Mouse (Mus musculus): ENCODE results near the gene Tex33. TPM values are rescaled to one million over a fixed set of nuclear protein-coding genes. Genes with fewer than 3 reads are reported as not detected.
"Not testable (repeated sequence)": the region's sequence is repeated elsewhere in the genome, so short reads cannot be mapped to it uniquely, and the experiment has no call there.

Gene Tex33
- polyA plus RNA-seq, 1 experiment from 2014 or later = not detected

DNA sequence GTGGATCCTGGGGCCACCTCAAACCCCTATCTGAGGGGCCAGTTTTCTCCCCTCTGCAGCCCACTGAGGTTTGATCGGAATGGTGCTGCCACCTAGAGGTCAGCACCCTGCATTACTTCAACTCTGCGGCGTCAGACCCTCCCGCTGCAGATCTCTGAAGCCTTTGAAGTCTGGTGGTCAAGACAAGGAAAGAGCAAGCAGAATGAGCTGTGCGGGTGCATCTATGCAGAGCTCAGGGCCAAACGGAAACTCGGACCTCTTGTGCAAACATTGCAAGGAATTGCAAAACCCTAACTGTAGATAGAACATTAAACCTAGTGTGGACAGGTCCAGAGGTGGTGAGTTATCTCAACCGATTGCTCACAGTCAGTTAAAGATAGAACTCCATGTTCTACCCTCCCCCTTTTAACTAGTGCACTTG, 26.8 kb downstream of the Tex33 start:
- no peaks in the 10 kb centered on the region for H3K9me3 ChIP-seq
- no peak overlapping the region for H3K9ac ChIP-seq
- no peaks in the 10 kb centered on the region for H3K36me3 ChIP-seq
- no peaks in the 10 kb centered on the region for H3K4me1 ChIP-seq
- WGBS = 13% methylated on average over 8 of the region's 8 CpGs
- no peak overlapping the region for H3K4me3 ChIP-seq
- no peak overlapping the region for H3K4me2 ChIP-seq
- no peak overlapping the region for H3K27ac ChIP-seq
- peaks cover 37% of the 10 kb centered on the region for H3K27me3 ChIP-seq
- no peak for ATAC-seq (ENCODE audit: insufficient number of reproducible peaks, insufficient read depth, low FRiP score, low TSS enrichment, low read depth)

DNA sequence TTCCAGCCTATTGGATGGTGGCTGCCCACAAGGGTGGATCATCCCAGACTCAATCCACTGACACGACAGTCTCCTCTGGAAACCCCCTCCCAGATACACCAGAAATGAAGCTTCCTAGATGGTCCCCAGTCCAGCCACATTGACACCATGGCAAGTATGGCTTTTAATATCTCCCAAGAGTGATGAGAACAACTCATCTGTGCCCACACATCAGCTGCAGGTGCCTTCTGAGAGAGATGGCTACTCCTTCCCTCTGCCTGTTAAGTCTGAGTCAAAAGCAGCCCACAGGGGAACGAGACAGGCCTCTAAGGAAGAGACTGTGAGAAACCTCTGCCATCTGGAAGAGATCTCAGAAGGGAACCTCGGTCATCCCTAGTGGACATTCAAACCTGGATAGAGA, 27.9 kb downstream of the Tex33 start:
- Histone ChIP-seq H3K36me3 (no peaks in the 10 kb centered on the region), H3K4me3 (no peak overlapping the region), H3K9ac (no peak overlapping the region), H3K27me3 (peaks cover 37% of the 10 kb centered on the region), H3K4me2 (no peak overlapping the region), H3K4me1 (no peaks in the 10 kb centered on the region), H3K27ac (no peak overlapping the region), H3K9me3 (no peaks in the 10 kb centered on the region)
- 63% methylated on average over 3 of the region's 3 CpGs for WGBS
- no peak for ATAC-seq (ENCODE audit: insufficient number of reproducible peaks, insufficient read depth, low FRiP score, low TSS enrichment, low read depth)

DNA sequence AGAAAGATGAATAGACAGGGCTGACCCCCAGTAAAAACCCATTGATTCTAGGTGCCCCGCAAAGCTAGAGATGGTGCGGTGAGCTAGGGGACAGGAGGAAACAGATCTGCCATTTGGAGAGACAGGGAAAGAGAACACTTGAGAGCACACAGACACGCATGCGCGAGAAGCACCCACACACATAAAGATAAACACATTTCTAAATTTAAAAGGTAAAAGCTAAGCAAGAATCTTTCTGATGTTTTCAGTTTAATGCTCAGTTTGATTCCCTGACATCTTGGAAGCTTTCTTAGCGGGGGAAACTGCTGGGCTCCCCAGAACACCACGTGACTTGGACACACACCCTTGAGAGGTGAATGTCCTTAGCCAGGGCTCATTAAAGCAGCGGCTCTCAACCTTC, 28.8 kb downstream of the Tex33 start:
- peaks cover 37% of the 10 kb centered on the region for H3K27me3 ChIP-seq
- no peaks in the 10 kb centered on the region for H3K4me1 ChIP-seq
- H3K36me3 ChIP-seq = no peaks in the 10 kb centered on the region
- no peak overlapping the region for H3K4me2 ChIP-seq
- H3K9me3 ChIP-seq = 0 out of 2 replicates have a peak, but pooled peaks cover 5% of the 10 kb centered on the region
- ATAC-seq (ENCODE audit: insufficient number of reproducible peaks, insufficient read depth, low FRiP score, low TSS enrichment, low read depth) = no peak
- no peak overlapping the region for H3K9ac ChIP-seq
- 73% methylated on average over 8 of the region's 8 CpGs for WGBS
- H3K27ac ChIP-seq = no peak overlapping the region
- no peak overlapping the region for H3K4me3 ChIP-seq

DNA sequence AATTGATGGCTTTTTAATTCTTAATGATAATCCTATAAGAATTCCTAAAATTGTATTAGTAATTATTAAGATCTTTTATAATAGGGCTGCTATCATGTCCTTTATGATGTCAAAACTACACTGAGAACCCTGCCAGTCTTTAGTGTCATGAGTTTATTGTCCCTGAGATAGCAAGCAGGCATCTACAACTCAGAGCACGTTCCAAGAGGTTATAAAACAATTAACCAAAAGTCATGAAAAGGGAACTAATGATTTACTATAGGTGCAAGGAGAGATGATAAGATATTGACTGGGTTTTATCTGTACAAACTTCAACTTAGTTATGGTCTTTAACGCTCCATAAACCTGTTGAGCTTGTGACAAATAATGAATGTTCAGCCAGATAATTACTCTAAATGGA, 29.8 kb downstream of the Tex33 start:
- no peak for ATAC-seq (ENCODE audit: insufficient number of reproducible peaks, insufficient read depth, low FRiP score, low TSS enrichment, low read depth)
- Histone ChIP-seq H3K9ac (no peak overlapping the region), H3K27ac (no peak overlapping the region), H3K4me2 (no peak overlapping the region), H3K9me3 (0 out of 2 replicates have a peak, but pooled peaks cover 5% of the 10 kb centered on the region), H3K27me3 (peaks cover 37% of the 10 kb centered on the region), H3K4me1 (no peaks in the 10 kb centered on the region), H3K36me3 (no peaks in the 10 kb centered on the region), H3K4me3 (no peak overlapping the region)
- WGBS = 85% methylated on average over 2 of the region's 2 CpGs

DNA sequence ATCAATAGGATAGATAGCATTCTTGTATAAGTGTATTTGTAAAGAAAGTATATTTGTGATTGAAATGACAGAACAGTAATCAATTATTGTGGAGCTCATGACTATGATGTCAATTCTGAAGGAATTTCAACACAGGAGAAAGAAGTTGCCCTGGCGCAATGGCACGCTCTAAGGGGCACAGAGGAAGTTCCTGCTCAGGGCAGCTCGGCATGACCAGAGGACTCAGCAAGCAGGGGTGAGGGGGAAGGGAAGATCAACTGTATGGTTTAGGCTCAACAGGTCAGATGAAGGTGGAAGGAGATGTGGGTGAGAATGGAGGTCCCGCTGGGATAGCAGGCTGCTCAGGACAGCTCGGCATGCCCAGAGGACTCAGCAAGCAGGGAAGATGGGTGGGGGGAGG, 40.2 kb downstream of the Tex33 start:
- no peak for ATAC-seq (ENCODE audit: insufficient number of reproducible peaks, insufficient read depth, low FRiP score, low TSS enrichment, low read depth)
- H3K27ac ChIP-seq = no peak overlapping the region
- H3K4me1 ChIP-seq = 0 out of 2 replicates have a peak, but pooled peaks cover 6% of the 10 kb centered on the region
- H3K27me3 ChIP-seq = no peaks in the 10 kb centered on the region
- H3K36me3 ChIP-seq = no peaks in the 10 kb centered on the region
- H3K4me2 ChIP-seq = no peak overlapping the region
- H3K4me3 ChIP-seq = no peak overlapping the region
- no peak overlapping the region for H3K9ac ChIP-seq
- 78% methylated on average over 5 of the region's 5 CpGs for WGBS
- no peaks in the 10 kb centered on the region for H3K9me3 ChIP-seq

DNA sequence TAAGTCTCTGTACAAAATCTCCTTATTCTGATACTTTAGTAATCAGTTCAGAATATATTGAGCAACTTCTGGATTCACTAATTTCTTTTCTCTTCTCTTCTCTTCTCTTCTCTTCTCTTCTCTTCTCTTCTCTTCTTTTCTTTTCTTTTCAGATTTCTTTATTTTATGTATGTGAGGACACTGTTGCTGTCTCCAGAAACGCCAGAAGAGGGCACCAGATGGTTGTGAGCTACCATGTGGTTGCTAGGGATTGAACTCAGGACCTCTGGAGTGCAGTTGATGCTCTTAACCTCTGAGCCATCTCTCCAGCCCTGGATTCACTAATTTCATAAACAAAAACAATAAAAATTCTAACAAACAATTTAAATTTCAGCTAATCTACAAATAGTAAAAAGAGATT, 40.8 kb downstream of the Tex33 start:
- 0% methylated on average over 1 of the region's 1 CpGs for WGBS
- Histone ChIP-seq H3K36me3 (no peaks in the 10 kb centered on the region), H3K27me3 (no peaks in the 10 kb centered on the region), H3K9me3 (no peaks in the 10 kb centered on the region), H3K27ac (no peak overlapping the region), H3K4me1 (0 out of 2 replicates have a peak, but pooled peaks cover 6% of the 10 kb centered on the region), H3K4me3 (no peak overlapping the region), H3K4me2 (no peak overlapping the region), H3K9ac (no peak overlapping the region)
- ATAC-seq (ENCODE audit: insufficient number of reproducible peaks, insufficient read depth, low FRiP score, low TSS enrichment, low read depth) = no peak

DNA sequence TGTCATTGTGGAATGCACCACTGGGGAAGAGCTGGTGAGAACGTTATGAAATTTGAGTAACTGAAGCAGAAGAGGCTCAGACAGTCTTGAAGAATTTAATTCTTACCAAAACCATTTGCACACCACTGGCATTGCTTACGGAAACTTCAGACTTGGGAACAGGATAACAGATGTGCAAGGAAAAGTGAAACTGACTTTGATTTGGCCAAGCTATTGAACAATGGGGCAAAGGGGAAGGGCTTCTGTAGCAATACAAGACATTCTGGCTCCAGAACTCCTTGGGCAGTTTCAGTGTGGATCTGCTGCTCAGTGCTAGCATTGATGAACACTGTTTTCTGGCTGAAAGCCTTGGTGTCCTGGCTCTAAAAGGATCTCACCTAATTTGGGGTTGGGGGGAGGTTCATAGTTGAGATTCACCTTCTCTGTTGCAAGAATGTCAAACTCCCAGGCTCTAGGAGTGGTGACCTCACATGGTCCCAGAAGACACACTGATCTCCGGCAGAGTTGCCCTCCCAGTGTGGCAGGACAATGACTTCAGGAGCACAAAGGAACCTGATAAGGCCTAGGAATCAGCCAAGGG, 44.0 kb downstream of the Tex33 start:
- no peak overlapping the region for H3K9ac ChIP-seq
- no peak for ATAC-seq (ENCODE audit: insufficient number of reproducible peaks, insufficient read depth, low FRiP score, low TSS enrichment, low read depth)
- no peaks in the 10 kb centered on the region for H3K9me3 ChIP-seq
- H3K27me3 ChIP-seq = no peaks in the 10 kb centered on the region
- no peaks in the 10 kb centered on the region for H3K36me3 ChIP-seq
- H3K27ac ChIP-seq = no peak overlapping the region
- H3K4me2 ChIP-seq = no peak overlapping the region
- H3K4me3 ChIP-seq = no peak overlapping the region
- WGBS = 36% methylated on average over 3 of the region's 3 CpGs
- 0 out of 2 replicates have a peak, but pooled peaks cover 6% of the 10 kb centered on the region for H3K4me1 ChIP-seq

DNA sequence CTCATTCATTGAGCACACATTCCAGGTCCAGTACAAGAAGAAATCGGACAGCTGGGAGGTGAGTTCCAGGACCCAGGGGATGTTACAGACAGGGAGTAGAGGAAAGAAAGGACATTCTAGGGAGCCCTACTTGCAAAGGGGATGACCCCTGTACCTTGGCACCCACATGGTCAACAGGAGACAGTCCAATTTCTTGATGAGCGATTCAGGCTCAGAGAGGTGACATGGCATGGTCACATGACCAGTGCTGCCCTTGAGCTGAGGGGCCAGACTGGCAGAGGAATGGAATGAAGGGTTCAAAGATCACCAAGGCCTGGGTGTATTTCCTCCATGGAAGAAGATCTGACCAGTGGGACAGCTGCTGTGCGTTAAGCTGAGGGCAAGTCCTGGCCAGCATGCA, 51.1 kb downstream of the Tex33 start:
- Histone ChIP-seq H3K4me2 (no peak overlapping the region), H3K4me3 (no peak overlapping the region), H3K9me3 (no peaks in the 10 kb centered on the region), H3K4me1 (no peaks in the 10 kb centered on the region), H3K27me3 (no peaks in the 10 kb centered on the region), H3K36me3 (no peaks in the 10 kb centered on the region), H3K27ac (no peak overlapping the region), H3K9ac (no peak overlapping the region)
- ATAC-seq (ENCODE audit: insufficient number of reproducible peaks, insufficient read depth, low FRiP score, low TSS enrichment, low read depth) = no peak
- 83% methylated on average over 3 of the region's 3 CpGs for WGBS

DNA sequence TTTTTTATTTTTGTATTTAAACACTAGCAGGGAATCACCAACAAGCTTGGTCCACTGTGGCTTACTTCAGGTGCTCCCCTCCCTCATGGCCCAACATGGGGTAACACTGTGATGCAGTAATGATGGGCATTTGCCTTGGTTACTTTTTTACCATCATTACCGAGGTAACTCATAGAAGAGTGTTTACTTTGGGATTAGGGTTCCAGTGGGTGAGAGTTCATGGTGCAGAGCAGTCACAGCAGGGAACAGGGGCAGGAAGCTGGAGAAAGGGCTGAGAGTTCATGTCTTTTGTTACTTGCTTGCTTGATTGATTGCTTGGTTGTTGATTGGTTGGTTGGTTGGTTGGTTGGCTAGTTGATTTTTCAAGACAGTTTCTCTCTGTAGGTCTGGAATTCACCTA, 52.0 kb downstream of the Tex33 start:
- H3K9me3 ChIP-seq = no peaks in the 10 kb centered on the region
- no peak overlapping the region for H3K4me2 ChIP-seq
- H3K4me3 ChIP-seq = no peak overlapping the region
- no peaks in the 10 kb centered on the region for H3K27me3 ChIP-seq
- H3K27ac ChIP-seq = no peak overlapping the region
- no peak overlapping the region for H3K9ac ChIP-seq
- 32% methylated on average over 1 of the region's 1 CpGs for WGBS
- no peaks in the 10 kb centered on the region for H3K4me1 ChIP-seq
- H3K36me3 ChIP-seq = no peaks in the 10 kb centered on the region
- no peak for ATAC-seq (ENCODE audit: insufficient number of reproducible peaks, insufficient read depth, low FRiP score, low TSS enrichment, low read depth)

DNA sequence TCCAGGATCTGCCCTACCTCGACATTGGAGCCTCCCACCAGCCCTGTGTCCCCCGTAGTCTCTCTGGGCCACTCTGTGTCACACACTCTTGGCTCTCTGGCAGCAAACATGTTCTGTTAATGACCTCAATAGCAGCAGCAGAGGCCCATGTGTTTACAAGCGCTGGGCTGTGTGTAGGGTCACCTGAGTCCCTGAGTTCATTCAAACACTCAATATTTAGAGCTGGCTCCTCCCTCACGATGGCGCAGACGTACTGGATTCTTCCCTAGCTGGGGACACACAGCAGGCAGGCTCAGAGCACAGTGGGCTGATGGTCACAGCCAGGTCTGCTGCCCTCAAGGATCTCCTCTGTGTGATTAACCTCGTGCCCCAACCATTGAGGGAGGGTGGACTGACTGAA, 54.8 kb downstream of the Tex33 start:
- not testable (repeated sequence) for H3K4me1 ChIP-seq; H3K27ac ChIP-seq; H3K27me3 ChIP-seq; H3K9ac ChIP-seq; H3K4me2 ChIP-seq; H3K9me3 ChIP-seq; ATAC-seq (ENCODE audit: insufficient number of reproducible peaks, insufficient read depth, low FRiP score, low TSS enrichment, low read depth); H3K36me3 ChIP-seq; H3K4me3 ChIP-seq
- WGBS = 50% methylated on average over 7 of the region's 7 CpGs

DNA sequence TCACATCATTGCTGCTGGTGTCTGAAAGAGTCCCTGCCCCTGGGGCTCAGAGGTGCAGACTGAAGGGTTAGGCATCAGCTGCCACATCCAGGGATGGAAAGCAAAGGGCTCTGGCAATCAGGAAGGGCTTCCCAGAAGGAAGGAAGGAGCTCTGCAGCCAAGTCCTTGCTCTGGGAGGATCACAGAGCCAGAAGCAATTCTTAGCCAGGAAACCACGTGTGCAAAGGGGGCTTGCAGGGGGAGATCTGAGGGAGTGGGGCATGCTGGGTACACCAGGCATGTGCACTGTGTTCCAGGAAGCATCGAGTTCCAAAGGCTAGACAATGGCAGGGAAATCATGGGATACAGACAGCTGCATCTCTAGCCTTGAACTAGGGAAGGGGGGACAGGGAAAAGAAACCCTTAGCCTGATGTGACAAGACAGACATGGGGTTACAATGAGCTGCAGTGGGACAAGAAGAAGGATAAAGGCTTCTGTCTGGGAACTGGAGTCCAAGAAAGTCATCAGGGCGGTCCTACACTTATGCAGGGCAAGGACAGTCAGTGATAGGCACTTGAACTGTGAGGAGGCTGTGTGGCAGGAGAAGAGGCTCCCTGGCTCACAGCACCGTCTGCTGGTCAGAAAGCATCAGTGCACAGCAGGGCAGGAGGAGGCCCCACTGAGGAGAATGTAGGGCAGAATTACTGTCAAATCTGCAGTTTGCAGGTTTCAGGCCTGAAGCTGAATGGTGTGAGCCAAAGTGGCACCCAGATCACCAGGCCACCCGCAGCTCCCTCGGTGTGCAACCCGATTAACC, 55.9 kb downstream of the Tex33 start:
- H3K4me2 ChIP-seq = not testable (repeated sequence)

DNA sequence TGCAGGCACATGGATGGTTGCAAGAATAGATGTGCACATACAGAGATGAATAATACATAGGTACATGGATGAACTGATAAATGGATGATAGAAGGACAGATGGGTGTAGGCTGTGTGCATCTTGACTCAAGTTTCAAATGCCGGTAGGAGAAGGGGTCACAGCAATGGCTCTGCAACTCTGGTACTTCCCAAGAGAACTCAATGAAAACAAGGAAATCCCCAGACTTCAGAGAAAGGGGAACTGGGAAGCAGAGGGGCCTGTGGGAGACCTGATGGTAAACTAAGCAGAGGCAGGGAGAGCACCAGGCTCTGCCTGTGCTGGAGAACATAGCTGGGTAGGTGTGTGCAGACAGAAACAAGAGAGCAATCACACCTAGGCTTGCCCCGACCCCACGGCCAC, 61.3 kb downstream of the Tex33 start:
- Histone ChIP-seq H3K4me1 (no peaks in the 10 kb centered on the region), H3K9me3 (no peaks in the 10 kb centered on the region), H3K27me3 (no peaks in the 10 kb centered on the region), H3K4me2 (no peak overlapping the region), H3K36me3 (no peaks in the 10 kb centered on the region), H3K27ac (no peak overlapping the region), H3K9ac (no peak overlapping the region), H3K4me3 (no peak overlapping the region)
- WGBS = 87% methylated on average over 3 of the region's 3 CpGs
- no peak for ATAC-seq (ENCODE audit: insufficient number of reproducible peaks, insufficient read depth, low FRiP score, low TSS enrichment, low read depth)

More for the DNA sequence above, 55.9 kb downstream of the Tex33 start:
- not testable (repeated sequence) for H3K36me3 ChIP-seq; ATAC-seq (ENCODE audit: insufficient number of reproducible peaks, insufficient read depth, low FRiP score, low TSS enrichment, low read depth); H3K9me3 ChIP-seq; H3K4me1 ChIP-seq; H3K27me3 ChIP-seq; H3K4me3 ChIP-seq; H3K9ac ChIP-seq; H3K27ac ChIP-seq
- WGBS = 29% methylated on average over 7 of the region's 7 CpGs
